Mouse (Mus musculus) neural tube, embryonic 10.5 days (tissue): ENCODE data around the gene Gripap1.
"Not testable (repeated sequence)": the region's sequence is repeated elsewhere in the genome, so short reads cannot be mapped to it uniquely, and the experiment has no call there.

Source experiments
- DNase-seq: peaks from one replicate; pipeline ENCODE4 v3.0.0-alpha.2; 2017; ENCODE audit warnings: low spot score; ENCODE audit errors: extremely low spot score

Gripap1 gene

GRCm38 (mm10) chrX:7778450-7779244, 10.9 kb upstream of the Gripap1 start:
- DNase-seq: no peak

- DNase-seq: no peak
Observed at GRCm38 (mm10) chrX:7779294-7779693, 10.3 kb upstream of the Gripap1 start.

GRCm38 (mm10) chrX:7782603-7783092, 6.9 kb upstream of the Gripap1 start:
- DNase-seq: no peak

- no peak for DNase-seq
Observed at GRCm38 (mm10) chrX:7790309-7790708, 744 bp downstream of the Gripap1 start.

GRCm38 (mm10) chrX:7793361-7793760, 3.8 kb downstream of the Gripap1 start:
- no peak for DNase-seq

GRCm38 (mm10) chrX:7795016-7795415, 5.5 kb downstream of the Gripap1 start:
- peak; percentile 23 for DNase-seq

GRCm38 (mm10) chrX:7797327-7797726, 7.8 kb downstream of the Gripap1 start:
- no peak for DNase-seq

GRCm38 (mm10) chrX:7802157-7802556, 12.6 kb downstream of the Gripap1 start:
- not testable (repeated sequence) for DNase-seq

- not testable (repeated sequence) for DNase-seq
Observed at GRCm38 (mm10) chrX:7815016-7815415, 25.5 kb downstream of the Gripap1 start.

- peak; percentile 18 for DNase-seq
Observed at GRCm38 (mm10) chrX:7821865-7822779, 32.6 kb downstream of the Gripap1 start, which contains the start of gene Kcnd1. Kcnd1 (plus strand) TSS chrX:7822289.

GRCm38 (mm10) chrX:7837146-7837545, 47.6 kb downstream of the Gripap1 start:
- no peak for DNase-seq

- no peak for DNase-seq
Observed at GRCm38 (mm10) chrX:7840842-7841162, 51.2 kb downstream of the Gripap1 start.

GRCm38 (mm10) chrX:7841163-7842162, 51.9 kb downstream of the Gripap1 start, which contains the start of gene Otud5:
Otud5 (plus strand) TSS chrX:7841364.
- peak; percentile 89 for DNase-seq

- peak; percentile 15 for DNase-seq
Observed at GRCm38 (mm10) chrX:7842318-7842717, 52.8 kb downstream of the Gripap1 start.

GRCm38 (mm10) chrX:7847845-7848244, 58.3 kb downstream of the Gripap1 start:
- no peak for DNase-seq

GRCm38 (mm10) chrX:7854578-7854977, 65.0 kb downstream of the Gripap1 start:
- no peak for DNase-seq

GRCm38 (mm10) chrX:7859191-7859753, 69.7 kb downstream of the Gripap1 start:
- no peak for DNase-seq

GRCm38 (mm10) chrX:7863181-7863580, 73.6 kb downstream of the Gripap1 start:
- DNase-seq: no peak

GRCm38 (mm10) chrX:7864551-7864950, 75.0 kb downstream of the Gripap1 start:
- no peak for DNase-seq

GRCm38 (mm10) chrX:7865343-7865742, 75.8 kb downstream of the Gripap1 start:
- no peak for DNase-seq
